Mouse (Mus musculus) right cerebral cortex, postnatal 4 days (tissue): ENCODE data around the gene Snx12.

Experiments
- DNase-seq: peaks from one replicate; pipeline ENCODE4 v3.0.0-alpha.2; 2022

Snx12 gene

GRCm38 (mm10) chrX:101221834-101222795 is at the start of gene Snx12:
Gene Snx12, minus strand, starts transcription at chrX:101222563.
- peak; percentile 78 for DNase-seq

- no peak for DNase-seq
Measured at GRCm38 (mm10) chrX:101268755-101269124, 46.4 kb upstream of the Snx12 start, which contains the start of gene Gm20489. Gene Gm20489, minus strand, starts transcription at chrX:101269023.

DNA sequence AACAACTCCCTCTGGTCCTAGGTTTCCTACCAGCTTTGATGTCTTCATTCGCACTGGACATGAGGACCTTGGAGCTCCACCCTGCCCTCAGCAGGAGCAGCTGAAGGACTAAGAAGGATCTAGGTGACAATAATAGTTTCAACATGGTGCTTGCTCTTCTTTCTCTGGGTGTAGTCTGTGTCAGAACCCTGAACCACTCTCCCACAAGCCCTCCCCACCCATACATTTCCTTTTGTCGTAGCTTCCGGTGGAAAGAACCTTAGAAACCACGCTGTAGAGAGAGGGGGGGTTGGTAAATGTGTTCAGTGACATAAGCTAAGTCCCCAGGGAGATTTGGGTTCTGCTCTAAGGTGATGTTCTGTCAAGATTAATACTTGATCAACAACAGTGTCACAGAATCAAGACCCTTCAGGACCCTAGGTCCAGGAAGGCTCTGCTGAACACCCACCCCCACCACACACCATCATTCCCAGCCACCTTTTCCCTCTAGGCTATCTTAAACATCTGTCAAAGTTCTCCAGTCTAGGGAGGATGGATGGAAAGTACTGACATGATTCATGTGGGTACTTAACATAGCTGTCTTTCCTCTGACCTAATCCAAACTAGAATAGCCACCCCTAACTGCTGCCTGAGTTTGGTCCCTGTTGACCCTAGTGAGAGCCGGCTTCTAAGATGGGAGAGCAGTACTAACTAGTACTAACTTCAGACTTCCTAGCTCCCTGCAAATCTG is 45.8 kb upstream of the Snx12 start, which contains the start of gene Il2rg:
Gene Il2rg, minus strand, starts transcription at position 231 of the 730 bp plus-strand sequence.
- DNase-seq: no peak

GRCm38 (mm10) chrX:101266631-101267030 is 44.3 kb upstream of the Snx12 start:
- no peak for DNase-seq

DNA sequence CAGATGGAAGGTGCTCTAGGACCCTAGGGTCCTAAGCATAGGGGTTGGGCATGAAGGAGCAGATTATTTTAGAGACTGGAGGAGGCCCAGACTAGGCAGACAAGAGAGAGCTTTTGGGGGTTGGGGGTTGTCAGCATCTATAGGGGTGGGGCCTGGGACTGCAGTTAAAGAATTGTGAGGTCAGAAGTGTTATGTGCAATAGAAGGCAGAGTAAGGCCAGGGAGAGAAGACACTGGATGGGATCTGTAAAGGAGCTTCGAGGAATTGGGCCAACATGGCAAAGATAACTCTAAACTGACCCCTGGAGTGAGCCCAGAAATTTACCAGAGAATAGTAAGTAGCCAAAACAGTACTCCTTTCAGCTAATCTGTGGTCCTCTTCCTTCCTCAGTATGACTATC is 41.5 kb upstream of the Snx12 start, which contains the start of gene Gm614:
Gene Gm614, minus strand, starts transcription at position 101 of the 400 bp plus-strand sequence.
- DNase-seq: no peak

DNA sequence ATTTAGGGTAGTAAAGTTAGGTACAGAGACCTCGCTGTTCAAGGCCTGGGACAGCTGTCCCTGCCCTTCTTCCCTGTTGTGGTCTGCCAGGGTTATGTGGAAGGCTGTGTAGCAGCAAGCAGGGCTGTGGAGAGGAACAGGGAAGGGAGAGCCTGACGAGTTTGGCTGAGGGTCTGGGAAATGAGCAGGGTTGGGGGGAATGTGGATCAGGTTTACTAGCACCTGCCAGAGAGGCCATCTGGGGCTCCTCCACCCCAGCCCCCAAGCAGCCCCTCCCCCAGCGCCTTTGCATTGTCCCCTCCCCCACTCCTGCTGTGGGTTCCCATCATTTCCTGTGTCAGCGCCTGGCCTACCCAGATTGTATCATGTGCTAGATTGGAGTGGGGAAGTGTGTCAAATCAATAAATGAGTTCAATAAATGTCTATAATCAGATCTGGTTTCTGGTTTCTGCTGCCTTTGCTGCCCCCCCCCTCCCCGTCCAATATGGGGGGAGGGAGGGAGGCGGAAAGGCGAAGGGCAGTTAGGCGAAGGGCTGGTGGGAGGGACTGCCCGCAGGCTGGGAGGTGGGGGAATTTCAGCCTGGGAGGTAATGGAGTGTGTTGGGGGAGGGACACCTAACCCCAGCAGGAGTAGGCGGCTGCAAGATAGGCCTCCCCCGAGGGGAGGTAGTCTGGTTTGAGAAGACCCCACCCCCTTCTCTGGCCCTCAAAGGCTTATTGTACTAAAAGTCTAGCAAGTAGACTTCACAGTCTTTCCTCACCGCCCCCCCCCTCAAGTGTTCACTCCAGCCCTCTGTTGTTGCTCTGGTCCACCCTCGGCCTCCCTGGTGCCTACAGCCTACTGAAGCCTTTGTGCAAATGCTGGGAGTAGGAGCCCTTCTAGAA is 38.3 kb upstream of the Snx12 start:
- DNase-seq: no peak

GRCm38 (mm10) chrX:101256603-101257002 is 34.2 kb upstream of the Snx12 start:
- DNase-seq: no peak

DNA sequence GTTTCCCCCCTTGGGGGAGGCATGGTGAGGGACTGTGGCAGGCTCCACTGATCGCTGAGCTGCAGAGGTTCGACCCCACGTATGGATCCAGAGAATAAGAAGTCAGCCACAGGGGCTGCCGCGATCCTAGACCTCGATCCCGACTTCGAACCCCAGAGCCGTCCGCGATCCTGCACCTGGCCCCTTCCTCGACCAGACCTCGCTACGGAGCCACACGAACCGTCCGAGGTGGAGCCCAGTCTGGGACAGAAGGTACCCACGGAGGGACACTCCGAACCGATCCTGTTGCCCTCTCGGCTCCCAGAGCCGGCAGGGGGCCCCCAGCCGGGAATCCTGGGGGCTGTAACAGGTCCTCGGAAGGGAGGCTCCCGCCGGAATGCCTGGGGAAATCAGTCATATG is 32.4 kb upstream of the Snx12 start:
- no peak for DNase-seq

DNA sequence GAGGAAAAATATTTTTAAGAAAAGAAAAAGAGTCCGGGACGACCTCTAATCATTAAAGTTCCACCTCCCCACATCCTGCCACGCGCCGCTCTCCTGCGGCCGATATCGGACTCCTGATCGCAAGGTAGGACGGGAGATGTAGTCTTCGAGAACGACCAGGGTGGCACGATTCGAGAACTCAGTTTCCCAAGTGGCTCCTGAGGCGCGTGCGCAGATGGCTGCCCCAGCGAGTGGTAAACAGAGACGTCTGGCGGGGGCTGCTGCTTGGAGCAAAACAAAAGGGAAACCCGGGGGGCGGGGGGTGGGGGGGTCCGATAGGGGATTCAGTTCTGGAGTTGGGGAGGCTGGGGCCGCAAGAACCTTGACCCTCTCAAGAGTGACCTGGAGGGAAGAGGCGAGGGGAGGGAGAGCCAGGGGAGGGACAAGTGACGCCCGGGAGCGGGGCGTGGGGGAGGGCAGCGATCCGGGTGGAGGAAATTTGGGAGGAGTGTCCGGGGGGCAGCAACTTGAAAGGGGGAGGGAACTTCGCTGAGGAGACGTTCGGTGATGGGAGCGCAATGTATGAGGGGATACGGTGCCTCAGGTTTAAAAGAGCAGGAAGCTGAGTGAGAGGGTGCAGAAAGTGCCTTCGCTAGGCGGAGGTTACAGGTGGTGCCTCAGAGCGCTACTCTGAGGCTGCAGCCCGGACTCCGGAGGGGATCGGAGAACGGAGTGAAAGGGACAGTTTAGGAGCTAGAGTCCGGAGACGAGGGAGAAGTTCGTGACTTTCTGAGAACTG is 31.8 kb upstream of the Snx12 start, which contains the start of gene Foxo4:
Gene Foxo4, plus strand, starts transcription at position 577 of the 778 bp plus-strand sequence.
- peak; percentile 76 for DNase-seq

GRCm38 (mm10) chrX:101245011-101245410 is 22.6 kb upstream of the Snx12 start:
- DNase-seq: no peak

- DNase-seq: no peak
Measured at GRCm38 (mm10) chrX:101222796-101223162, 416 bp upstream of the Snx12 start.

GRCm38 (mm10) chrX:101189285-101189684 is 33.1 kb downstream of the Snx12 start:
- no peak for DNase-seq

DNA sequence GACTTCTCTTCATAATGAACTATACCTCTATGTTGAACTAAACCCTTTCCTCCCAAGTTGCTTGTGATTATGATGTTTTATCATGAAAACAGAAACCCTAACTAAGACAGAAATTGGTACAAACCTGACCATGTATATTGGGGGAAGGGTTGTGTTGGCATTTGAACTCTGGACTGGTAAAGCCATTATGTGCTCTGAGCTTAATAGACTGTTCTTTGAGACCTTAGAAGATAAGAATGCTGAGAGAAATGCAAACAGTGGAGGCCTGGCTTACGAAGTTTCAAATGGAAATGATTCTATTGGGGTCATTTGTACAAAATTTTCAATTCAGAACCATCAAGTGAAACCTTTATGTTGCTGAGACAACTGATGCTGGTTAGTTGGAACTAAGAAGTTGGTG is 34.7 kb downstream of the Snx12 start:
- no peak for DNase-seq

GRCm38 (mm10) chrX:101173388-101173787 is 49.0 kb downstream of the Snx12 start:
- DNase-seq: no peak

- no peak for DNase-seq
Measured at GRCm38 (mm10) chrX:101168425-101168824, 53.9 kb downstream of the Snx12 start.

DNA sequence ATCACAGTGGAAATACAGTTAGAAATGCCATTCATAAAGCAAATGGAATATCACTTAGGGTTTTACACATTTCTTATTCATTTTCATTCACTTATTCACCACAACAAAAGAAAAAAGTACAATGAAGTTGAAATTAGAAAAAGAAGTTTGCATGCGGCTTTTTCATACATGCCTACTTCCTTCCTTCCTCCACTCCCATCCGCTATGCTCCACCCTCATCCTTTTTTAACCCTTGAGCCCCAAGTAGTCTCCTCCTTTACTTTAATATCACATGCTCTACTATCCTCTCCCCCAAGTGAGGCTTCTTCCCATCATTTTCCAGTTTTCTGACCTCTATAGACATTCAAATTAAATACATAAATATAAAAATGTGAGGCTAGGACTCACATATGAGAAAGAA is 58.6 kb downstream of the Snx12 start:
- no peak for DNase-seq

DNA sequence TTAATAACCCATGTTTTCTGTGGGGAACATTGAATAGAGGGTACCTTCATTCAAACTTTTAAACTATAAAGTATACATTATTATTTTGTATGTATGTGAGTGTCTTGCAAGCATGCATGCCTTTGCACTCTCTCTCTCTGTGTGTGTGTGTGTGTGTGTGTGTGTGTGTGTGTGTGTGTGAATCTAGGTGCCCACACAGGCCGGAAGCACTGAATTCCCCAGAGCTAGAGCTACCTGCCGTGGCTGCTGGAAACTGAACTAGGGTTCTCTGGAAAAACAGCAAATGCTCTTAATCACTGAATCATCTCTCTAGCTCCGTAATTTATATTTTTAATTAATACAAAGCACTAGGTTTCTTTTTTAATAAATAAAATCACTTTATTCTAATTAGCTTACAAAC is 59.1 kb downstream of the Snx12 start:
- no peak for DNase-seq

DNA sequence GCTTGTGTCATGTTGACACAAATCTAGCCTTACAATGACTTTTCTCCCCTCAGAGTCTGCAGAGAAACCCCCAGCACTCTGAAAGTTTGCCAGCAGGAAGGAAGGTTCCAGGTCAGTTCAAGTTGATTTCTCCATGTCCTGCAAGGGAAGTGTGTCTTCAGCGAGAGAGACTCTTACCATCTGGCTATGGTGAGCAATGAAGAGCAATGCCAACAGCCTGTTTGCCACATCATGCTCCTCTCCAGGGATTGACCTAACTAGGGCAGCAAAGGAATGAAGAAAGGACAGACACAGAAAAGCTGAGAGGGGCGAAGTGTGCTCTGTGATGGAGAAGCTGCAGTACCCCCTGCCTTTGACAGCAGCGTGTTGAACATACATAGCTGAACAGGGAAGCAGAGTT is 59.8 kb downstream of the Snx12 start:
- DNase-seq: no peak

DNA sequence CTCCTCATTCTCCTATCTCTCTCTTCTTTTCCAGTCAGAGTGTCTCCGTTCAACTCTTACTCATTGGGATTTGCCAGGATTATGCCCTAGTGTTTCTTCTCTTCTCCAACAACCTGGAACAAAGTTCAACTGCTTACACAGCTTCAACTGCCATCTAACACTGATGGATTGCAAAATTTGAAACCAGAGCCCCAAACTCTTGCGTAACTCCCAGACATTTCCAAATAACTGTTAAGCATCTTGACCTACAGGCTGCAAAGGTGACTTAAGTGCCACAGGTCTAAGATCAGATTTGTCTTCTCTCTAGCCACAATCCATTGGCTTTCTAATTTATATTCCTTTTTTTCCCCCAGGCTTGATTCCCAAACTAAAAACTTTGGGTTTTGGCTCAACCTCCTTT is 64.9 kb downstream of the Snx12 start:
- DNase-seq: no peak

- no peak for DNase-seq
Measured at GRCm38 (mm10) chrX:101156369-101156768, 66.0 kb downstream of the Snx12 start.

GRCm38 (mm10) chrX:101147506-101147905 is 74.9 kb downstream of the Snx12 start:
- no peak for DNase-seq
